Mouse (Mus musculus): ENCODE data around the gene Trpc1. TPM values are rescaled to one million over a fixed set of nuclear protein-coding genes. Genes with fewer than 3 reads are reported as not detected.

Trpc1 gene
- total and polyA plus RNA-seq, 3 experiments, result 0.15 to 0.50 TPM; not detected in 1

DNA sequence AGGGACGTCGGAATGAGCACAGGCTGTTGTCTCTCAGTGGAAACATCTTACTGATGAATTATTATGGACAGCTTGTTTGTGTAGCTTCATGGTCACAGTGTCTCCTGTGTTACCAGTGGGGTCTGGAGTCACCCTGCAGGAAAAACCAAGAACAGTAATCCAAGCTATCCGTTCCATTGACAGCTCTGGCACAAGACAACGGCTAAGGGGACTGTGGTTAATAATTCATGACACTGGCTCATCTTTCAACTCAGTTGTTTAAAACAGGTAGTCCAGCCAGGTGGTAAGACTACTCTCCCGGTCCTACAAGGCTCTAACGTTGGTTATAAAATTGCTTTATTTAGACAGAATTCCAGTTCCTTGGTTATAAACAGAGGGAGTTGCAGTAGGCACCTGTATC is 53.6 kb downstream of the Trpc1 start:
- no peaks in the 10 kb centered on the region for H3K36me3 ChIP-seq (ENCODE audit: control insufficient read depth in 1 of 2, insufficient read depth in 2 of 2, low read length in 2 of 2)
- TF ChIP-seq CHD1 (IDR thresholded peaks at IDR 0.05; ENCODE audit: low read depth, low read length) (no peak), JUND (IDR thresholded peaks at IDR 0.05; ENCODE audit: low read depth, low read length) (no peak), BHLHE40 (IDR thresholded peaks at IDR 0.05; ENCODE audit: borderline replicate concordance, low read depth, low read length) (no peak), MAZ (IDR thresholded peaks at IDR 0.05; ENCODE audit: low read depth, low read length) (no peak), ZMIZ1 (IDR thresholded peaks at IDR 0.05; ENCODE audit: low read depth, low read length) (no peak), POLR2AphosphoS5 (IDR thresholded peaks at IDR 0.05; ENCODE audit: borderline replicate concordance, low read depth, low read length) (no peak), POLR2AphosphoS2 (IDR thresholded peaks at IDR 0.05; ENCODE audit: low read length) (no peak), TAL1 (IDR thresholded peaks at IDR 0.05; ENCODE audit: low read length) (no peak), SMC3 (IDR thresholded peaks at IDR 0.05; ENCODE audit: low read depth, low read length) (no peak), KAT2A (conservative IDR thresholded peaks at IDR 0.05; ENCODE audit: low read depth, low read length) (no peak), CTCF (IDR thresholded peaks at IDR 0.05 in 2 of 3, conservative IDR thresholded peaks at IDR 0.05 in 1 of 3; ENCODE audit: control insufficient read depth in 1 of 3, insufficient read depth in 1 of 3, low read depth in 2 of 3, low read length in 3 of 3, poor library complexity in 1 of 3, severe bottlenecking in 1 of 3) (no peak), SIN3A (IDR thresholded peaks at IDR 0.05; ENCODE audit: low read length) (no peak), EP300 (IDR thresholded peaks at IDR 0.05; ENCODE audit: low read depth in 1 of 2, low read length in 2 of 2) (no peak), UBTF (IDR thresholded peaks at IDR 0.05; ENCODE audit: borderline replicate concordance, insufficient read depth, low read depth, low read length) (no peak), NELFE (IDR thresholded peaks at IDR 0.05; ENCODE audit: low read depth, low read length) (no peak), MYB (IDR thresholded peaks at IDR 0.05; ENCODE audit: low read depth, low read length) (no peak), HCFC1 (IDR thresholded peaks at IDR 0.05; ENCODE audit: low read depth, low read length) (no peak), USF1 (IDR thresholded peaks at IDR 0.05; ENCODE audit: low read depth, low read length) (no peak)
- DNase-seq (ENCODE audit: low read depth, low spot score), result no peak

DNA sequence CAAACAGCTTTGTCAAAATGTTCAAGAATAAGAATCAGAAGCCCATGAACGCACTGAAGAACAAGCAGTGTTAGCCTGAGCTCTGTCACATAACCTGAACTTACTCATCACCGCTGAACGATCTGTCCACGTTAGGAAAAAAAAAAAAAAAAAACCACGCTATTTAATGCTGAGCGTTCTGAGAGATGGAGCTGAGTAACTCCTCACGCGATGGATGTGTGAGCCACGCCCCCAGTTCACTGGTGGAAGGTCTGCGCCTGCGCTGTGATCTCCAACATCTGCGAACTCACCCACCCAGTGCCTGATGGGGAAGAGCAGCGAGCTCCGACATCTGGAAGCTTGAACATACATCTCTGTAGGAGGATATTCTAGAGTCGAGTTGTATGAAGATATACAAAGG is 55.2 kb downstream of the Trpc1 start:
- H3K79me2 ChIP-seq (ENCODE audit: control insufficient read depth, insufficient read depth, low read length, poor library complexity), result no peaks in the 10 kb centered on the region; the same call in 1 of the 2 replicates
- H3K9me3 ChIP-seq (replicated peaks; ENCODE audit: insufficient read depth, low read length), result no peaks in the 10 kb centered on the region
- no peak overlapping the region for H3K27ac ChIP-seq (ENCODE audit: control insufficient read depth, low read depth, low read length)
- no peaks in the 10 kb centered on the region for H3K36me3 ChIP-seq (ENCODE audit: control insufficient read depth in 1 of 2, insufficient read depth in 2 of 2, low read length in 2 of 2)
- TF ChIP-seq BHLHE40 (IDR thresholded peaks at IDR 0.05; ENCODE audit: borderline replicate concordance, low read depth, low read length) (peak; percentile 48; the same call in 1 of the 2 replicates), E2F4 (IDR thresholded peaks at IDR 0.05; ENCODE audit: borderline replicate concordance, low read depth, low read length) (no peak), MXI1 (IDR thresholded peaks at IDR 0.05; ENCODE audit: low read depth, low read length) (0 out of 2 replicates have a peak, but pooled peaks have one; percentile 50), ZNF384 (IDR thresholded peaks at IDR 0.05; ENCODE audit: low read depth, low read length) (0 out of 2 replicates have a peak, but pooled peaks have one; percentile 31), SIN3A (IDR thresholded peaks at IDR 0.05; ENCODE audit: low read length) (0 out of 2 replicates have a peak, but pooled peaks have one; percentile 9), NRF1 (IDR thresholded peaks at IDR 0.05; ENCODE audit: insufficient read depth, low read depth, low read length, poor library complexity, severe bottlenecking) (peak; percentile 74), ELF1 (IDR thresholded peaks at IDR 0.05; ENCODE audit: low read depth, low read length) (no peak), NELFE (IDR thresholded peaks at IDR 0.05; ENCODE audit: low read depth, low read length) (no peak), GATA1 (IDR thresholded peaks at IDR 0.05; ENCODE audit: low read depth, low read length) (no peak), ZMIZ1 (IDR thresholded peaks at IDR 0.05; ENCODE audit: low read depth, low read length) (no peak), KAT2A (conservative IDR thresholded peaks at IDR 0.05; ENCODE audit: low read depth, low read length) (no peak), MAFK (IDR thresholded peaks at IDR 0.05; ENCODE audit: borderline replicate concordance, low read depth, low read length) (no peak), POLR2AphosphoS5 (IDR thresholded peaks at IDR 0.05; ENCODE audit: borderline replicate concordance, low read depth, low read length) (no peak)
- peak; percentile 84 for DNase-seq (ENCODE audit: low read depth, low spot score)
- no peak overlapping the region for H3K9ac ChIP-seq (ENCODE audit: control insufficient read depth, low read depth, low read length, poor library complexity, severe bottlenecking)
- peak overlapping the region; percentile 82 to 90 for H3K4me3 ChIP-seq (ENCODE audit: control insufficient read depth in 1 of 2, insufficient read depth in 1 of 2, low read depth in 2 of 2, low read length in 2 of 2)
- H3K27me3 ChIP-seq (ENCODE audit: control insufficient read depth in 1 of 2, insufficient read depth in 2 of 2, low read length in 2 of 2), result no peaks in the 10 kb centered on the region; a peak in 1 of 4 replicates
- peaks cover 2 to 4% of the 10 kb centered on the region in 2 experiments; a peak in 3 of 4 replicates for H3K4me1 ChIP-seq (ENCODE audit: control insufficient read depth in 1 of 2, insufficient read depth in 2 of 2, low read length in 2 of 2)

More for the DNA sequence above, 53.6 kb downstream of the Trpc1 start:
- Histone ChIP-seq H3K4me3 (ENCODE audit: control insufficient read depth in 1 of 2, insufficient read depth in 1 of 2, low read depth in 2 of 2, low read length in 2 of 2) (no peak overlapping the region), H3K9me3 (replicated peaks; ENCODE audit: insufficient read depth, low read length) (no peaks in the 10 kb centered on the region), H3K27ac (ENCODE audit: control insufficient read depth, low read depth, low read length) (no peak overlapping the region), H3K4me1 (ENCODE audit: control insufficient read depth in 1 of 2, insufficient read depth in 2 of 2, low read length in 2 of 2) (peaks cover 2 to 4% of the 10 kb centered on the region in 2 experiments; a peak in 3 of 4 replicates), H3K27me3 (ENCODE audit: control insufficient read depth in 1 of 2, insufficient read depth in 2 of 2, low read length in 2 of 2) (no peaks in the 10 kb centered on the region; a peak in 1 of 4 replicates), H3K79me2 (ENCODE audit: control insufficient read depth, insufficient read depth, low read length, poor library complexity) (no peaks in the 10 kb centered on the region; the same call in 1 of the 2 replicates), H3K9ac (ENCODE audit: control insufficient read depth, low read depth, low read length, poor library complexity, severe bottlenecking) (no peak overlapping the region)

Measured in MEL (cell line).